35 mouse cellular contexts compared by ENCODE assay signal in genomic region chr15:24827259-24827658, GRCm38 (mm10).
"Had no signal": no experiment of that assay in that cellular context is flagged by ENCODE, and none has a peak within 500 bp of the region (broad histone marks: within the 10 kb centered on the region; RNA-seq: fewer than 3 reads in every experiment).

No protein-coding gene starts in this region.

- H3K27me3 ChIP-seq: heart, embryonic 12.5 days; heart, embryonic 13.5 days; heart, embryonic 15.5 days; hindbrain, embryonic 12.5 days; hindbrain, embryonic 13.5 days; hindbrain, embryonic 15.5 days; intestine, embryonic 15.5 days; kidney, embryonic 15.5 days had no signal

- H3K9ac ChIP-seq: heart, embryonic 12.5 days; heart, embryonic 13.5 days; heart, embryonic 15.5 days; hindbrain, embryonic 12.5 days; hindbrain, embryonic 13.5 days; hindbrain, embryonic 14.5 days; hindbrain, embryonic 15.5 days; intestine, embryonic 15.5 days; kidney, embryonic 15.5 days had no signal

- H3K9me3 ChIP-seq: heart, embryonic 10.5 days; heart, embryonic 12.5 days; heart, embryonic 13.5 days; heart, embryonic 15.5 days; hindbrain, embryonic 10.5 days; hindbrain, embryonic 12.5 days; hindbrain, embryonic 13.5 days; hindbrain, embryonic 15.5 days; intestine, embryonic 15.5 days; kidney, embryonic 15.5 days had no signal

- H3K4me3 ChIP-seq: heart, adult 2 months; heart, embryonic 10.5 days; heart, embryonic 12.5 days; heart, embryonic 13.5 days; heart, embryonic 15.5 days; hindbrain, embryonic 10.5 days; hindbrain, embryonic 12.5 days; hindbrain, embryonic 13.5 days; hindbrain, embryonic 15.5 days; intestine, embryonic 15.5 days; kidney, embryonic 15.5 days; layer of hippocampus, adult 2 months had no signal

- H3K27ac ChIP-seq: heart, adult 2 months; heart, embryonic 10.5 days; heart, embryonic 13.5 days; heart, embryonic 15.5 days; hindbrain, embryonic 10.5 days; hindbrain, embryonic 12.5 days; hindbrain, embryonic 13.5 days; hindbrain, embryonic 14.5 days; hindbrain, embryonic 15.5 days; hindbrain, postnatal 0 days; intestine, embryonic 15.5 days; kidney, embryonic 15.5 days; kidney, postnatal 0 days; layer of hippocampus, adult 2 months had no signal

- ATAC-seq: hindbrain, embryonic 16.5 days; hindbrain, postnatal 0 days; inflammation-experienced regulatory T-cells, adult 6 months; intestine, embryonic 15.5 days; intestine, embryonic 16.5 days; intestine, postnatal 0 days had no signal

- DNase-seq: heart, adult 2 months; heart, postnatal 10 days; heart, postnatal 14 days; heart, postnatal 36 days; heart, postnatal 4 days; kidney, adult 11 months; kidney, adult 18-20 months; kidney, adult 2 months; kidney, adult 8-10 months; kidney, adult 9 months; kidney, postnatal 10 days; kidney, postnatal 14 days; kidney, postnatal 25 days; kidney, postnatal 36 days; kidney, postnatal 4 days; layer of hippocampus, adult 9-11 months had no signal

- H3K4me2 ChIP-seq: heart, embryonic 11.5 days; heart, embryonic 12.5 days; heart, embryonic 13.5 days; heart, embryonic 15.5 days; hindbrain, embryonic 12.5 days; hindbrain, embryonic 13.5 days; hindbrain, embryonic 14.5 days; hindbrain, embryonic 15.5 days; intestine, embryonic 15.5 days; kidney, embryonic 15.5 days had no signal

- H3K4me1 ChIP-seq: heart, embryonic 10.5 days; heart, embryonic 12.5 days; heart, embryonic 13.5 days; heart, embryonic 15.5 days; hindbrain, embryonic 10.5 days; hindbrain, embryonic 12.5 days; hindbrain, embryonic 13.5 days; hindbrain, embryonic 15.5 days; intestine, embryonic 15.5 days; kidney, embryonic 15.5 days had no signal

- H3K36me3 ChIP-seq: heart, embryonic 10.5 days; heart, embryonic 12.5 days; heart, embryonic 13.5 days; heart, embryonic 15.5 days; hindbrain, embryonic 10.5 days; hindbrain, embryonic 12.5 days; hindbrain, embryonic 13.5 days; hindbrain, embryonic 15.5 days; intestine, embryonic 15.5 days; kidney, embryonic 15.5 days had no signal
